Mouse (Mus musculus) embryonic facial prominence, embryonic 12.5 days (tissue): ENCODE data around the gene Chac1. TPM values are rescaled to one million over a fixed set of nuclear protein-coding genes. Genes with fewer than 3 reads are reported as not detected.

Experiments
- ATAC-seq: fragments of 200-750 bp; cut with Nextera tagmentation; 2 replicates; pipeline ENCODE4 v1.8.0; 2017; ENCODE audit not compliant: insufficient number of reproducible peaks, insufficient read depth, low FRiP score, low TSS enrichment
- H3K27ac ChIP-seq: fragments of 300-500 bp; sonication (generic); 2 replicates; pipeline ENCODE4 v1.5.1; 2016; ENCODE audit warnings: mild to moderate bottlenecking
- H3K27me3 ChIP-seq: fragments of 300-500 bp; sonication (generic); 2 replicates; pipeline ENCODE4 v1.6.1; 2016; ENCODE audit warnings: mild to moderate bottlenecking, moderate library complexity
- H3K36me3 ChIP-seq: fragments of 300-500 bp; sonication (generic); 2 replicates; pipeline ENCODE4 v1.6.1; 2016; ENCODE audit warnings: mild to moderate bottlenecking
- H3K4me1 ChIP-seq: fragments of 300-500 bp; sonication (generic); 2 replicates; pipeline ENCODE4 v1.6.1; 2016
- H3K4me2 ChIP-seq: fragments of 300-500 bp; sonication (generic); replicated peaks from 2 replicates; pipeline ENCODE4 v1.6.1; 2016; ENCODE audit warnings: mild to moderate bottlenecking, moderate library complexity
- H3K4me3 ChIP-seq: fragments of 300-500 bp; sonication (generic); 2 replicates; pipeline ENCODE4 v1.5.1; 2016; ENCODE audit warnings: mild to moderate bottlenecking
- H3K9ac ChIP-seq: fragments of 300-500 bp; sonication (generic); 2 replicates; pipeline ENCODE4 v1.6.1; 2016; ENCODE audit warnings: mild to moderate bottlenecking, moderate library complexity
- H3K9me3 ChIP-seq: fragments of 300-500 bp; sonication (generic); 2 replicates; pipeline ENCODE4 v1.6.1; 2016; ENCODE audit warnings: mild to moderate bottlenecking, moderate library complexity
- WGBS: fragments of 180-500 bp; shearing (Covaris S2); methylation state at CpG from one replicate; pipeline ENCODE4 v1.1.7; 2016; 5-methylcytosine and 5-hydroxymethylcytosine counted together
- polyA plus RNA-seq: library from polyadenylated mRNA; unstranded; fragments of >200 nt; fragmentation: Nextera tagmentation; extraction: Ambion mirVana; gene quantifications from 2 replicates; pipeline ENCODE4 v1.2.1, GENCODE M21; 2016

The Chac1 gene
- polyA plus RNA-seq, 1 experiment from 2014 or later: 0.79 TPM

- H3K27ac ChIP-seq: no peak overlapping the region
- H3K9me3 ChIP-seq: no peaks in the 10 kb centered on the region
- H3K27me3 ChIP-seq: peaks cover 79% of the 10 kb centered on the region
- 59% methylated on average over 3 of the region's 3 CpGs for WGBS
- H3K4me2 ChIP-seq: no peak overlapping the region
- no peak overlapping the region for H3K9ac ChIP-seq
- H3K36me3 ChIP-seq: no peaks in the 10 kb centered on the region
- H3K4me3 ChIP-seq: no peak overlapping the region
- peaks cover 30% of the 10 kb centered on the region for H3K4me1 ChIP-seq
- no peak for ATAC-seq
Observed at GRCm38 (mm10) chr2:119329123-119329817, 21.8 kb upstream of the Chac1 start.

- ATAC-seq: no peak
- H3K9ac ChIP-seq: no peak overlapping the region
- H3K4me2 ChIP-seq: no peak overlapping the region
- H3K36me3 ChIP-seq: no peaks in the 10 kb centered on the region
- peaks cover 64% of the 10 kb centered on the region for H3K27me3 ChIP-seq
- WGBS: 89% methylated on average over 8 of the region's 8 CpGs
- H3K4me1 ChIP-seq: peaks cover 15% of the 10 kb centered on the region
- H3K4me3 ChIP-seq: no peak overlapping the region
- H3K9me3 ChIP-seq: no peaks in the 10 kb centered on the region
- H3K27ac ChIP-seq: no peak overlapping the region
Observed at GRCm38 (mm10) chr2:119330795-119331194, 20.2 kb upstream of the Chac1 start.

- 78% methylated on average over 24 of the region's 24 CpGs for WGBS
- no peak overlapping the region for H3K27ac ChIP-seq
- H3K4me3 ChIP-seq: no peak overlapping the region
- H3K36me3 ChIP-seq: no peaks in the 10 kb centered on the region
- peaks cover 52% of the 10 kb centered on the region for H3K27me3 ChIP-seq
- H3K9me3 ChIP-seq: no peaks in the 10 kb centered on the region
- H3K4me2 ChIP-seq: no peak overlapping the region
- 0 out of 2 replicates have a peak, but pooled peaks cover under 1% of the 10 kb centered on the region for H3K4me1 ChIP-seq
- no peak overlapping the region for H3K9ac ChIP-seq
- no peak for ATAC-seq
Observed at GRCm38 (mm10) chr2:119332177-119332661, 18.8 kb upstream of the Chac1 start.

DNA sequence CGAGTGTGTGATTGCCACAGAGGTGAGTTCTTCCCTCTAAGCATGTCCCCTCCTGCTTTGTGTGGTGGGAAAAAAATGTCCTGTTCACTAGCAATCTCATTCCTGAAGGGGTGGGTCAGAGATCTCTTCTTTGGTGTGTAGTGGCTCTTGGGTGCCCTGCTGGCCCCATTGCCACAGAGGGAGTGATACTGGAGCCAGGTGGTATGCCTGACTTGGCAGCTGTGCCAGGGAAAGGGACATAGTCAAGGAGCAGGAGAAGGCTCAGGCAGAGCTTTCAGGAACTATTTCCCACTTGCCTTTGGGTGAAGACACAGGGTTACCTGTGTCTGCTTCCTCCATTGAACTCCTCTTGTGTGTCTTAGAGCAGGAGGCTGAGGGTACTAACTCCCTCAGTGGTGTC lies 16.9 kb upstream of the Chac1 start:
- ATAC-seq: no peak
- Histone ChIP-seq H3K9ac (no peak overlapping the region), H3K4me3 (no peak overlapping the region), H3K9me3 (no peaks in the 10 kb centered on the region), H3K27me3 (peaks cover 34% of the 10 kb centered on the region), H3K27ac (no peak overlapping the region), H3K36me3 (no peaks in the 10 kb centered on the region), H3K4me1 (peaks cover 4% of the 10 kb centered on the region; the same call in 1 of the 2 replicates), H3K4me2 (no peak overlapping the region)
- WGBS: 46% methylated on average over 1 of the region's 1 CpGs

DNA sequence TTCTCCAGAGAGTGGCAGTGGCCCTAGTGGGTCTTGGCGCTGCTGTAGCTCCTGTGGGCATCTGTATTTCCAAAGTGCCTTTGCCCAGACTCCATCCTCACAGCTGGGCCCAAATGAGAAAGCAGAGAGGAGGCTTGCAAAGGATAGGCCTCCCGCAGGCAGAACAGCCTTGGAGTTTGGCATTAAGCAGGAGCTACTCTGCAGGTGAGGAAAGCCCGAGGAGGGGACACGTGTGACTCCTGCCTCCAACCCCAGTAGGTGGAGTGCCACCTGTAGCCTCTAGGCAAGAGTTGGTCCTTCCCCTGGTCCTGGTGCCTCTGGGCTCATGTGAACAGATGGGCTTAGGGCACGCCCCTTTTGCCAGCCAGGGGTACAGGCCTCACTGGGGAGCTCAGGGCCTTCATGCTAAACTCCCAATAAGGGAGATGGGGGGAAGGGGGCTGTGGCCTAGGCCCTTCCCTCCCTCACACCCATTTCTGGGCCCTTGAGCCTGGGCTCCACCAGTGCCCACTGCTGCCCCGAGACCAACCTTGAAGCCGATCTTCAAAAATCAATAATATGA lies 16.0 kb upstream of the Chac1 start:
- no peak for ATAC-seq
- no peaks in the 10 kb centered on the region for H3K9me3 ChIP-seq
- H3K27me3 ChIP-seq: peaks cover 25% of the 10 kb centered on the region

DNA sequence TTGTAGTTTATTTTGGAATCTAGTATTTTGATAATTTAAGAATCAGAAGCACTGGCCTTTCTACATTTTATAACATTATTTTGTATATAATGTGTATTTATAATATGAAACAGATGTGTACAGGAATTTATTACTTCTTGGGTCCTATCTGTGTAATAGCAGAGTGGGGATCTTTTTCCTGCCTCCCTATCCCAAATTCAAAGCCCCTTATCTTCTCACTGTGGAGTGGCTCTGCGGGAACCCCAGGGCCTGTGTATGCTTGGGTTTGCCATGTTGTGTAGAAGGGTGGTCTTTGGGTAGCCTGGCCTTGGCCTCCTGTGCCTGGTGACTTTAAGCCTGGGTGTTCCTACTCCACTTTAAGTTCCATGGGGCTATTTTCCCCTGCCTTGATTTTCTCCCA lies 15.5 kb upstream of the Chac1 start:
- WGBS: 80% methylated on average over 1 of the region's 1 CpGs
- H3K9me3 ChIP-seq: no peaks in the 10 kb centered on the region
- no peak for ATAC-seq

More for the DNA sequence above, 16.0 kb upstream of the Chac1 start:
- Histone ChIP-seq H3K4me1 (peaks cover 4% of the 10 kb centered on the region; the same call in 1 of the 2 replicates), H3K27ac (no peak overlapping the region), H3K4me3 (no peak overlapping the region), H3K4me2 (no peak overlapping the region), H3K9ac (no peak overlapping the region; the same call in 1 of the 2 replicates), H3K36me3 (no peaks in the 10 kb centered on the region)
- WGBS: 63% methylated on average over 7 of the region's 7 CpGs

GRCm38 (mm10) chr2:119336002-119336401 lies 15.0 kb upstream of the Chac1 start:
- 66% methylated on average over 2 of the region's 2 CpGs for WGBS
- H3K4me3 ChIP-seq: no peak overlapping the region
- no peak for ATAC-seq
- no peaks in the 10 kb centered on the region for H3K9me3 ChIP-seq
- H3K4me1 ChIP-seq: peaks cover 4% of the 10 kb centered on the region; the same call in 1 of the 2 replicates
- H3K27me3 ChIP-seq: peaks cover 16% of the 10 kb centered on the region
- H3K9ac ChIP-seq: no peak overlapping the region
- no peaks in the 10 kb centered on the region for H3K36me3 ChIP-seq
- H3K4me2 ChIP-seq: no peak overlapping the region
- H3K27ac ChIP-seq: no peak overlapping the region

More for the DNA sequence above, 15.5 kb upstream of the Chac1 start:
- Histone ChIP-seq H3K27ac (no peak overlapping the region), H3K36me3 (no peaks in the 10 kb centered on the region), H3K4me3 (no peak overlapping the region), H3K27me3 (peaks cover 21% of the 10 kb centered on the region), H3K4me1 (peaks cover 4% of the 10 kb centered on the region; the same call in 1 of the 2 replicates), H3K9ac (no peak overlapping the region), H3K4me2 (no peak overlapping the region)

DNA sequence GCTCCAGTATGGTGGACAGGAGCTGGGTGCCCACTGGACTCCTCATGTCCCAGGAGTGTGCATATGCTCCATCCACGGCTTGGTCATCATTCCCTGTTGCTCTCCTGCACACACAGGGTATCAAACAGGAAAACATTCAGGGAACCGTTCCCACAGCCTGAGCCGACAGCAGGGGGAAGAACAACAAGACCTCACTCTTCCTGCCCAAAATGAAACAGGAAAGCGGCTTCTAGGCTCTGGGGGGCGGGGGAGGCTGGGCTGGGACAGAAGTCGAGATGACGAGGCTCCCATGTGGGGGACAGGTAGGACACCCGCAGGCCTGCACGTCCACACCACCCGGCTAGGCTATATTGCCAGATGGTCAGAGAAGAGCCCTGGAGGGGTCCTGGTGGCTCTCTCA lies 14.6 kb upstream of the Chac1 start:
- Histone ChIP-seq H3K36me3 (no peaks in the 10 kb centered on the region), H3K27ac (no peak overlapping the region), H3K9ac (no peak overlapping the region), H3K4me3 (no peak overlapping the region), H3K9me3 (no peaks in the 10 kb centered on the region), H3K4me2 (no peak overlapping the region), H3K4me1 (peaks cover 4% of the 10 kb centered on the region; the same call in 1 of the 2 replicates), H3K27me3 (peaks cover 12% of the 10 kb centered on the region)
- 64% methylated on average over 10 of the region's 10 CpGs for WGBS
- no peak for ATAC-seq

DNA sequence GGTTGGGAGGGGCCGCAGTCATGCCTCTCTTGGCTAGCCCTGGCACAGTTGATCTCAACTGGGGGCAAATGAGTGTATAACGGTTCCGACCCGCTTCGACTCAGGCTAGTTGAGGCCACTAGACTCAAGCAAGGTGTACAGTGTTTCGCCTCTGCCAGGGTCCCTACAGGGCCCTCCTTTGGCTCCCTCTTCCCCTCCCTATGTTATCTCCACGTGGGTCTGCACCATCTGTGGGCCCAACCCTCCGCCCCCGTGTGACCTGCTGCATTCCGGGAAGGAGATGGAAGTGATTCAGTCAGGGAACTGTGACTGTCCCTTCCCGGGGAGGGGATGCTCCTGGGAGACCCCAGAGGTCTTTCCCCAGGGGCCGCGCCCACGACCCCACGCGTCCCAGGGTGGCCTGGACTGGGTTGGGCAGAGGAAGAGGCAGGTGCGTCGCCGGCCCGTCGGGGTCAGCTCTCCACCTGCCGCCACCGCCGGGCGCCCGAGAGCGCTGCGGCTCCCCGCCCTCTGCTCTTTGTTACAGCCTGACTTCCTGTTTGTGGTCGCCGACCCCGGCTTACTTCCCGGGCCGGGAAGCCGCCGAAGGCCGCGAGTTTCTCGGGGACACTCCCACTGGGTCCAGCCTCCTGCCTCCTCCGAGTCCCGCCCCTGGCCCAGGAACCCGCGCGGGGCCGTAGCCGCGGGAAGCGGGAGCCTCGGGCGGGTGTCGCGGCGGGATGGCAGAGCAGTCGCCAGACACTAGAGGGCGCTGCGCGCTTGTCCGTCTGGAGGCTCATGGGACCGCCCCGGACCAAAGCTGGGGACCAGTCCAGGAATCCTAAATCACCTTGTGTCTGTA lies 13.4 kb upstream of the Chac1 start:
- 0 out of 2 replicates have a peak, but pooled peaks cover 3% of the 10 kb centered on the region for H3K27me3 ChIP-seq
- H3K9ac ChIP-seq: peak overlapping the region; percentile 73
- no peaks in the 10 kb centered on the region for H3K36me3 ChIP-seq
- WGBS: 9% methylated on average over 59 of the region's 60 CpGs
- H3K4me2 ChIP-seq: peak overlapping the region; percentile 82
- no peaks in the 10 kb centered on the region for H3K9me3 ChIP-seq
- peak overlapping the region; percentile 55 for H3K4me3 ChIP-seq
- peaks cover 4% of the 10 kb centered on the region; the same call in 1 of the 2 replicates for H3K4me1 ChIP-seq
- ATAC-seq: peak; percentile 71
- H3K27ac ChIP-seq: peak overlapping the region; percentile 54; the same call in 1 of the 2 replicates

DNA sequence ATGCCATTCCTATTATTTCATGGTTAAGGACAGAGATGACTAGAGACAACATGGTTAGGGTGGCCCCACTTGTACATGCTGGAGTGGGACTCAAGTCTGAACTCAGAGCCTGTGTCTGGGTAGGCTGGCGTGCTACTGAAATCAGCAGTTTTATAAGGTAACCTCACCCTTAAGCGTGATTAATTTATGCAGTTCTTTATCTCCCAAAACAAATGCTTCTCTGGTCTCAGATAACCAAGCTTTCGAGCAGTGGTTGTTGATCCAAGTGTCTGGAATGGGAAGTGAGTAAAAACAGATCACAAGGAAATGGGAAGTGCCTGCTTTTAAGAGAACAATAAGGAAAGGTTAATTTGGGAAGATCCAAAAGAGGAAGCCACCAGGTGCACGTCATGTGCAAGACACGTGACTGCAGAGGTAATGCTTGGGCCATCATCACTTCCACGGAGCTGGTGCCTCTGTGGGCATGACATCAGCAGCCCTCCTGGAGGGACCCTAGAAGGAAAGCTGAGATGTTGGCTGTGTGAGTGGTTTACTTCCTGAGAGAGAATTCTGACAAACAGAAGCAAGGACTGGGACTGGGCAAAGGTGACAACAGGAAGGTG lies 6.4 kb upstream of the Chac1 start:
- Histone ChIP-seq H3K36me3 (no peaks in the 10 kb centered on the region), H3K4me1 (no peaks in the 10 kb centered on the region), H3K4me2 (no peak overlapping the region), H3K27me3 (no peaks in the 10 kb centered on the region), H3K4me3 (no peak overlapping the region), H3K27ac (no peak overlapping the region), H3K9me3 (no peaks in the 10 kb centered on the region), H3K9ac (no peak overlapping the region)
- WGBS: 51% methylated on average over 6 of the region's 6 CpGs
- no peak for ATAC-seq

GRCm38 (mm10) chr2:119353707-119354106 lies 2.7 kb downstream of the Chac1 start:
- Histone ChIP-seq H3K36me3 (no peaks in the 10 kb centered on the region), H3K9ac (no peak overlapping the region), H3K4me3 (no peak overlapping the region), H3K9me3 (no peaks in the 10 kb centered on the region), H3K27me3 (peaks cover 27% of the 10 kb centered on the region), H3K4me1 (peaks cover 4% of the 10 kb centered on the region; the same call in 1 of the 2 replicates), H3K4me2 (no peak overlapping the region), H3K27ac (no peak overlapping the region)
- no peak for ATAC-seq
- WGBS: 82% methylated on average over 8 of the region's 8 CpGs
